Mouse (Mus musculus) CH12.LX (cell line): ENCODE measurements around the gene Gcnt2.

ENCODE experiments used
- CHD2 ChIP-seq: IDR thresholded peaks from 2 replicates; pipeline ENCODE4 v1.6.1; 2011; ENCODE audit warnings: low read length, improper control_type of control experiment
- CTCF ChIP-seq, 2 experiments: IDR thresholded peaks in 1 of 2; conservative IDR thresholded peaks in 1 of 2; 2 replicates each; pipeline ENCODE4 v1.5.1; 2011 to 2012; ENCODE audit warnings: low read depth in 2 of 2, low read length in 2 of 2, improper control_type of control experiment in 1 of 2, inconsistent platforms in 1 of 2, mild to moderate bottlenecking in 1 of 2, moderate library complexity in 1 of 2
- E2F4 ChIP-seq: IDR thresholded peaks from 2 replicates; pipeline ENCODE4 v1.6.1; 2011; ENCODE audit warnings: low read depth, low read length, improper control_type of control experiment; ENCODE audit not compliant: insufficient replicate concordance
- EP300 ChIP-seq: IDR thresholded peaks from 2 replicates; pipeline ENCODE4 v1.6.1; 2011; ENCODE audit warnings: low read length, improper control_type of control experiment
- JUND ChIP-seq: conservative IDR thresholded peaks from 2 replicates; pipeline ENCODE4 v1.6.1; 2011; ENCODE audit warnings: low read depth, low read length, improper control_type of control experiment
- KAT2A ChIP-seq: IDR thresholded peaks from 2 replicates; pipeline ENCODE4 v1.6.1; 2012; ENCODE audit warnings: low read length, improper control_type of control experiment, inconsistent platforms; ENCODE audit not compliant: insufficient replicate concordance
- MAZ ChIP-seq: IDR thresholded peaks from 2 replicates; pipeline ENCODE4 v1.6.1; 2012; ENCODE audit warnings: low read depth, mild to moderate bottlenecking, inconsistent platforms, low read length, improper control_type of control experiment, moderate library complexity
- NRF1 ChIP-seq: IDR thresholded peaks from 2 replicates; pipeline ENCODE4 v1.6.1; 2014; ENCODE audit warnings: low read depth, mild to moderate bottlenecking, inconsistent platforms, low read length, improper control_type of control experiment, moderate library complexity
- POLR2A ChIP-seq: IDR thresholded peaks from 2 replicates; pipeline ENCODE4 v1.6.1; 2011; ENCODE audit warnings: low read depth, mild to moderate bottlenecking, improper control_type of control experiment, low read length
- RAD21 ChIP-seq: IDR thresholded peaks from 2 replicates; pipeline ENCODE4 v1.6.1; 2011; ENCODE audit warnings: low read depth, mild to moderate bottlenecking, low read length, improper control_type of control experiment, moderate library complexity
- RCOR1 ChIP-seq: conservative IDR thresholded peaks from 2 replicates; pipeline ENCODE4 v1.6.1; 2012; ENCODE audit warnings: low read depth, mild to moderate bottlenecking, inconsistent platforms, low read length, improper control_type of control experiment
- USF1 ChIP-seq: IDR thresholded peaks from 2 replicates; pipeline ENCODE4 v1.6.1; 2014; ENCODE audit warnings: low read depth, mild to moderate bottlenecking, inconsistent platforms, low read length, improper control_type of control experiment
- ZC3H11A ChIP-seq: IDR thresholded peaks from 2 replicates; pipeline ENCODE4 v1.6.1; 2012; ENCODE audit warnings: low read depth, mild to moderate bottlenecking, inconsistent platforms, low read length, improper control_type of control experiment

DNA sequence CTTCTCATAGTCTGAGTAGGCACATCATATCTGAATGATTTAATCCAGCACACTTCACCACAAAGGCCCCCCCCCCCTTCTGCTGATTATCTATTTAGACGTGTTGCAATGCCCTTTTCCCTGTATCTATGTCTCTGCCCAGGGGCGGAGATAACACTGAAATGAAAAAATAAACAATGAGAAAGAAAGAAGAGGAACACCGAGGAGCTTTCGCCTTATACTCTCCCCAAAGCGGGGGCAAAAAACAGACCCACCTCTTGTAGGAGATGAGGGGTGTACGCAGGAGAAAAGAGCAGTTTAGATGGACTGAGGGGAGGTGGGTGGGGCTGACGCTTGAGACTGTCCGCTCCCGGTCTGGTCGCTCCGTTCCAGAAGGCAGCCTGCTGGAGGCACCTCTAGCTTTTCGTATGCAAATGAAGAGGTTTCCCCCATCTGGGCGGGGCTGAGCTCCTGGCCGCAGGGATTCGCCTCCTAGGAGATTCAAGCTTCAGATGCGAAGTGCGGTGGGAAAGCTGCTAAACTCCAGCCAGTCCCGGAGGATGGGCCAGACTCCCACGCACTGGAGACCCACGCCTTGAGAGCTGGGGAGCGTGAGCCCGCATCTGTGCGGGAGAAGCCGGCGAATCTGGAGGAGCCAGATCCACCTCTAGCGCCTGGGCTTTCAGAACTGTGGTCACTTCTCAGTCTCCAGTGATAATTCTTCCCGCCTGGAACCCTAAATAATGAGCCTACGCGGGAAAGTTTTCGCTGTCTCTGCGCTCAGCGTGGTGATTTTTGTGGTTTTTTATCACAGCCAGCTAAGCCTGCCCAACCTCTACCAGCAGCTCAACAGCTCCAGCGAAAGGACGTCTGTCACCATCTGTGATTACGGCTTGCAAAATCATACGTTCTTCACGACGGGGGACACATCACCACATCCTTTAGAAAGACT, 57.9 kb downstream of the Gcnt2 start:
- TF ChIP-seq POLR2A (no peak), E2F4 (no peak), JUND (no peak), MAZ (no peak), NRF1 (no peak), CTCF (conservative IDR thresholded peaks at IDR 0.05 in 1 of 2, IDR thresholded peaks at IDR 0.05 in 1 of 2; ENCODE audit: low read depth in 2 of 2, low read length in 2 of 2) (no peak), ZC3H11A (no peak), EP300 (no peak), RAD21 (no peak), USF1 (no peak), RCOR1 (no peak), CHD2 (no peak), KAT2A (no peak)
